Mouse (Mus musculus) heart, postnatal 10 days (tissue): Measurements from ENCODE around the gene Mylpf. TPM values are rescaled to one million over a fixed set of nuclear protein-coding genes. Genes with fewer than 3 reads are reported as not detected.

Experiments used
- DNase-seq, 2 experiments: peaks; one replicate each; pipeline ENCODE4 v3.0.0; 2021
- intact Hi-C: fragments of 180-260 bp; cut with DNase I; formaldehyde crosslinking; loops from one replicate; pipeline ENCODE4 v1.15.1; 2025
- total RNA-seq, 2 experiments: library from RNA; stranded (reverse); gene quantifications; 2 replicates each; pipeline ENCODE4 v1.2.3; 2021

Gene Mylpf
- total RNA-seq, 2 experiments from 2014 or later = 1.7 to 2.5 TPM

DNA sequence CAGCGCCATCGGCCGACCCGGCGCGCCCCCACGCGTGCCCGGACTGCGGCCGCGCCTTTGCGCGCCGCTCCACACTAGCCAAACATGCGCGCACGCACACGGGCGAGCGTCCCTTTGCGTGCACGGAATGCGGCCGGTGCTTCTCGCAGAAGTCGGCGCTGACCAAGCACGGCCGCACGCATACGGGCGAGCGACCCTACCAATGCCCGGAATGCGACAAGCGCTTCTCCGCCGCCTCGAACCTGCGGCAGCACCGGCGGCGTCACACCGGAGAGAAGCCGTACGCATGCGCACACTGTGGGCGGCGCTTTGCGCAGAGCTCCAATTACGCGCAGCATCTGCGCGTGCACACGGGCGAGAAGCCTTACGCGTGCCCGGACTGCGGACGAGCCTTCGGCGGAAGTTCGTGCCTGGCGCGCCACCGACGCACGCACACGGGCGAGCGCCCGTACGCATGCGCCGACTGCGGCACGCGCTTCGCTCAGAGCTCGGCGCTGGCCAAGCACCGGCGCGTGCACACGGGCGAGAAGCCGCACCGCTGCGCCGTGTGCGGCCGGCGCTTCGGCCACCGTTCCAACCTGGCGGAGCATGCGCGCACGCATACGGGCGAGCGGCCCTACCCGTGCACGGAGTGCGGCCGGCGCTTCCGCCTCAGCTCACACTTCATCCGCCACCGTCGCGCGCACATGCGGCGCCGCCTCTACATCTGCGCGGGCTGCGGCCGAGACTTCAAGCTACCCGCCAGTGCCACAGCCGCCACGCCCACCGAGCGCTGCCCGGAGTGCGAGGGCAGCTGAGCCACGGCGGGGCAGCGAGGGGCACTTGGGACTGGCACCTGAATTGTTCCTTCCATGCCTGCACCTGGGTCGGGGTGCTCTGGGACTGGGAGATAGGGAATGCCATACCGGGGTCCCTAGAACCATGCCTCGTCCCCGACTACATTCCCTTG is 45.4 kb downstream of the Mylpf start:
- DNase-seq = peak; percentile 95 to 96
- intact Hi-C loops = no loop called here

DNA sequence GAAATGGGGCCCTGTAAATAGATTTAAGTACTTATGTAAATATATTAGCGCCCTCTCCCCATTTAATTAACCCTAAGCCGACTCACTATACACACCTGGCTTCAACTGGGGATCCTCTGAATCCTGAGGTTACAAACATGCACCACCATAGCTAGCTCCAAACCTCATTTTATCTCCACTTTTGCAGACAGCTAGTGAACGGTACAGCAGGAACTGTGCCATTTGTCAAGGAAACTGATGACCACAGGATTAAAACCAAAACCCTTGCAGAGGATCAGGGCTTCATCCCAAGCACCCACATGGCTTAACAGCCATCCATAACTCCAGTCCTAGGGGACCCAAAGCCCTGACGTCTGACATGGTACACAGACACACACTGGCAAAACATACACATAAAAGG is 46.3 kb downstream of the Mylpf start:
- no peak for DNase-seq
- intact Hi-C loops = no loop called here

GRCm38 (mm10) chr7:127255965-127256364 is 47.3 kb downstream of the Mylpf start:
- no peak for DNase-seq
- intact Hi-C loops = no loop called here

GRCm38 (mm10) chr7:127256518-127256917 is 47.8 kb downstream of the Mylpf start:
- intact Hi-C loops = no loop called here
- DNase-seq = no peak

DNA sequence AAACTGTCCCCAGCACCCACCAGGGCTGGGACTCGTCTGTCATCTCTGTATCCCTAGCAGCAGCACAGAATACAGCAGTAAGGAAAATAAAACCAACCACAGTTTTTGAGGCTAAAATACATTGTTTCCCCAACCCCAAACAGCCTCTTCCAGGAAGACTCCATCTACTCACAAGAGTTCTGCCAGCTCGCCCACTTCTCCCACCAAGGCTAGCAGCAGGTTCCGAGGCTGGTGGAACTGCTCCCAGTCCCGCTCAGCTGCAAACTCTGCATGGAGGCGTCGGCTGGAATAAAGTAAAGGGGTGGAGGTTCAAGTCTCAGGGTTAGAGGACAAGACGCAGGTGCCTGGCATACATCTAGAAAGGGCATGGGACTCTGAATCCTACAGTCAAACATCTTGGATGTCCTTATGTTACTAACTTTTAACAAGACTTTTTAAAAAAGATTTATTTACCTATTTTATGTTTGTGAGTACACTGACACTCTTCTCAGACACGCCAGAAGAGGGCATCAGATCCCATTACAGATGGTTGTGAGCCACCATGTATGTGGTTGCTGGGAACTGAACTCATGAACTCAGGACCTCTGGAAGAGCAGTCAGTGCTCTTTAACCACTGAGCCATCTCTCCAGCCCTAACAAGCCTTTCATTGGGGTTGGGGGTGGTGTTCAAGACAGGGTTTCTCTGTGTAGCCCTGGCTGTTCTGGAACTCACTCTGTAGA is 50.7 kb downstream of the Mylpf start:
- intact Hi-C loops = no loop called here

GRCm38 (mm10) chr7:127260309-127261111 is 51.8 kb downstream of the Mylpf start, which contains the start of gene Dctpp1:
Gene Dctpp1, minus strand, starts transcription at chr7:127260709.
- intact Hi-C loops = loop anchor here (2.0 to 5.0 kb wide), 2 partner anchors 14 to 82 kb away; partner anchors contain the start of gene Sephs2
- DNase-seq = peak; percentile 98 to 99

More for the DNA sequence above, 50.7 kb downstream of the Mylpf start:
- no peak for DNase-seq

- intact Hi-C loops = loop anchor here (5.0 kb wide), 1 partner anchor 80 kb away; no protein-coding TSS in a partner anchor
- DNase-seq = no peak
These were observed 53.7 kb downstream of the Mylpf start for GRCm38 (mm10) chr7:127262218-127262961.

GRCm38 (mm10) chr7:127263526-127263925 is 54.8 kb downstream of the Mylpf start:
- intact Hi-C loops = loop anchor here (5.0 kb wide), 1 partner anchor 79 kb away; no protein-coding TSS in a partner anchor
- DNase-seq = no peak

Other genes with a start within 250 kb of the Mylpf start
- gene Cdipt, start 233.0 kb upstream of the Mylpf start, total RNA-seq = 10 to 100 TPM; 73.8 to 82.0 TPM
- under 1 TPM; 0.47 to 0.84 TPM for gene Cdiptos, start 232.8 kb upstream of the Mylpf start, total RNA-seq
- 10 to 100 TPM; 45.3 to 50.1 TPM for gene Mvp, start 194.3 kb upstream of the Mylpf start, total RNA-seq
- gene Pagr1b, start 192.4 kb upstream of the Mylpf start, total RNA-seq = not detected
- 10 to 100 TPM in 1 of 2 experiments, 1 to 10 TPM in 1; 6.4 to 19.6 TPM for gene Pagr1a, start 191.5 kb upstream of the Mylpf start, total RNA-seq
- 10 to 100 TPM; 19.0 to 27.2 TPM for gene Gm42742, start 187.8 kb upstream of the Mylpf start, total RNA-seq
- gene Prrt2, start 187.7 kb upstream of the Mylpf start, total RNA-seq = 1 to 10 TPM; 1.0 to 2.3 TPM
- gene Maz, start 181.9 kb upstream of the Mylpf start, total RNA-seq = 100 to 1,000 TPM; 106 to 113 TPM
- 10 to 100 TPM; 15.3 to 17.6 TPM for gene Kif22, start 166.4 kb upstream of the Mylpf start, total RNA-seq
- not detected for gene Zg16, start 121.6 kb upstream of the Mylpf start, total RNA-seq
- 1 to 10 TPM in 1 of 2 experiments, under 1 TPM in 1; 0.94 to 1.5 TPM for gene AI467606, start 117.5 kb upstream of the Mylpf start, total RNA-seq
- gene Qprt, start 86.7 kb upstream of the Mylpf start, total RNA-seq = under 1 TPM in 1 of 2 experiments, not detected in 1; 0.29 TPM
- under 1 TPM; 0.72 to 0.84 TPM for gene Spn, start 71.1 kb upstream of the Mylpf start, total RNA-seq
- gene Cd2bp2, start 12.8 kb upstream of the Mylpf start, total RNA-seq = 10 to 100 TPM; 46.8 to 49.2 TPM
- gene Tbc1d10b, start 422 bp upstream of the Mylpf start, total RNA-seq = 10 to 100 TPM; 35.3 to 37.2 TPM
- gene Zfp553, start 24.2 kb downstream of the Mylpf start, total RNA-seq = 1 to 10 TPM; 6.8 to 8.8 TPM
- 10 to 100 TPM; 11.5 to 15.5 TPM for gene Sept1, start 24.2 kb downstream of the Mylpf start, total RNA-seq
- gene Zfp771, start 35.4 kb downstream of the Mylpf start, total RNA-seq = 10 to 100 TPM; 14.3 to 15.9 TPM
- 10 to 100 TPM; 45.2 to 48.5 TPM for gene Dctpp1, start 51.8 kb downstream of the Mylpf start, total RNA-seq
- gene Sephs2, start 65.2 kb downstream of the Mylpf start, total RNA-seq = 10 to 100 TPM; 39.4 to 49.4 TPM
- 1 to 10 TPM; 2.8 to 3.7 TPM for gene Itgal, start 87.4 kb downstream of the Mylpf start, total RNA-seq
- 10 to 100 TPM; 40.4 to 43.0 TPM for gene Zfp768, start 136.7 kb downstream of the Mylpf start, total RNA-seq
- gene Zfp747, start 167.2 kb downstream of the Mylpf start, total RNA-seq = 1 to 10 TPM; 5.5 to 5.6 TPM
- 1 to 10 TPM; 2.9 to 3.2 TPM for gene 9130019O22Rik, start 178.3 kb downstream of the Mylpf start, total RNA-seq
- gene E430018J23Rik, start 184.7 kb downstream of the Mylpf start, total RNA-seq = 1 to 10 TPM; 4.7 to 5.7 TPM
- gene Zfp764, start 197.9 kb downstream of the Mylpf start, total RNA-seq = 1 to 10 TPM; 4.7 TPM
- 1 to 10 TPM; 3.8 to 6.2 TPM for gene Zfp688, start 213.2 kb downstream of the Mylpf start, total RNA-seq
- 1 to 10 TPM; 2.7 to 3.0 TPM for gene Zfp689, start 240.3 kb downstream of the Mylpf start, total RNA-seq